In the genomic region with DNA sequence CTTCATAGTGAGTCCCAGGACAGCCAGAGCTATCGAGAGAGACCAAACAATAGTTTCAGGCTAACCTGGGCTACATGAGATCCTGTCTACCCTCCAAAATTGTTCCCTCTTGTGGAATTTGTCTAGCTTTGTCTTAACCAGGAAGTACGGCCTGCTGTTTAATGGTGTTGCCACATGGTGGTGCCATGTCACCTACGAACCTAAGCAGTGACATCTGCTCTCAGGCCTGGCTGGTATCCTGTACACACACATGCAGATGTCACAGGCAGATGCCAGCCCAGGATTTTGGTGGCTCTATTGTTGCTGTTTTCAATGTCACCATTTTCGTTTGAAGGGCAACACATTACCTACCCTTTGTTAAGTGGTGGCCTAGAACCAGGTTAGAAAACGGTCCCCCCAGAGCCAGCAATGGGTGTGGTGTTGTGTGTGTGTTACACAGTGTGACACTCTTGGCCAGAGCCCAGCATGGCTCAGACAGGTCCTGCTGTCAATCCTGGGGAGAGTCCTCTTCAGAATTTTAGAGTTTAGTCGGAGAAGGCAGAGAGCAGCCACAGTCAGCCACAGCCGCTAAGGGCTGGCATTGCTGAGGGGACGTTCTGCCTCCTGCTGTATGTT, we compare ENCODE assay signal across 9 mouse cellular contexts. TPM values are rescaled to one million over a fixed set of nuclear protein-coding genes. Genes with fewer than 3 reads are reported as not detected.
DNase-seq lines count a peak whose midpoint lies in the region; ATAC-seq and TF ChIP-seq lines count a peak whose summit lies in the region.
"Had no signal": no experiment of that assay in that cellular context is flagged by ENCODE, and none has a peak within 500 bp of the region (broad histone marks: within the 10 kb centered on the region; RNA-seq: fewer than 3 reads in every experiment).

No protein-coding gene starts in this region.

- H3K36me3 ChIP-seq in MEL (ENCODE audit: control insufficient read depth in 1 of 2, insufficient read depth in 2 of 2, low read length in 2 of 2), result no peaks in the 10 kb centered on the region
- peaks cover 31% of the 10 kb centered on the region for H3K36me3 ChIP-seq in liver, embryonic 11.5 days (ENCODE audit: control insufficient read depth, insufficient read depth, low read length)

- no peak overlapping the region for H3K4me3 ChIP-seq in layer of hippocampus, adult 2 months
- H3K4me3 ChIP-seq in MEL (ENCODE audit: control insufficient read depth in 1 of 2, insufficient read depth in 1 of 2, low read depth in 2 of 2, low read length in 2 of 2), result no peak overlapping the region
- no peak overlapping the region for H3K4me3 ChIP-seq in liver, embryonic 11.5 days (ENCODE audit: low read depth, low read length)

- WGBS in liver, embryonic 11.5 days, result 77% methylated on average over 8 of the region's 8 CpGs

- H3K4me2 ChIP-seq in liver, embryonic 11.5 days, result no peak overlapping the region

- no peak for TF ChIP-seq EP300 in MEL (IDR thresholded peaks at IDR 0.05; ENCODE audit: low read depth in 1 of 2, low read length in 2 of 2)

- H3K9me3 ChIP-seq in MEL (replicated peaks; ENCODE audit: insufficient read depth, low read length), result no peaks in the 10 kb centered on the region
- no peaks in the 10 kb centered on the region for H3K9me3 ChIP-seq in liver, embryonic 11.5 days (ENCODE audit: control insufficient read depth, low read length)

- TF ChIP-seq RAD21 in MEL (IDR thresholded peaks at IDR 0.05; ENCODE audit: low read depth, low read length), result peak; percentile 68

- H3K27me3 ChIP-seq in MEL (ENCODE audit: control insufficient read depth in 1 of 2, insufficient read depth in 2 of 2, low read length in 2 of 2), result no peaks in the 10 kb centered on the region
- no peaks in the 10 kb centered on the region for H3K27me3 ChIP-seq in liver, embryonic 11.5 days (replicated peaks; ENCODE audit: control insufficient read depth, insufficient read depth, low read length)

- H3K79me2 ChIP-seq in MEL (ENCODE audit: control insufficient read depth, insufficient read depth, low read length, poor library complexity), result no peaks in the 10 kb centered on the region

- H3K4me1 ChIP-seq in MEL (ENCODE audit: control insufficient read depth in 1 of 2, insufficient read depth in 2 of 2, low read length in 2 of 2), result no peaks in the 10 kb centered on the region
- H3K4me1 ChIP-seq in liver, embryonic 11.5 days (replicated peaks; ENCODE audit: control insufficient read depth, insufficient read depth, low read length), result no peaks in the 10 kb centered on the region

- no peak overlapping the region; the same call in 1 of the 2 replicates for H3K27ac ChIP-seq in layer of hippocampus, adult 2 months
- H3K27ac ChIP-seq in MEL (ENCODE audit: control insufficient read depth, low read depth, low read length), result no peak overlapping the region
- H3K27ac ChIP-seq in liver, embryonic 11.5 days (ENCODE audit: low read depth, low read length), result no peak overlapping the region
- H3K27ac ChIP-seq: macrophage had no signal

- no peak overlapping the region for H3K9ac ChIP-seq in MEL (ENCODE audit: control insufficient read depth, low read depth, low read length, poor library complexity, severe bottlenecking)
- H3K9ac ChIP-seq in liver, embryonic 11.5 days (ENCODE audit: low read depth, low read length), result no peak overlapping the region

- intact Hi-C loops in gastrocnemius, postnatal 36 days (cut with DNase I), result loop anchor here (5.0 kb wide), 1 partner anchor 37 kb away; a partner anchor contains a TSS

- DNase-seq in layer of hippocampus, adult 2 months (ENCODE audit: low spot score in 2 of 2), result peak in 1 of 2 experiments; percentile 48
- DNase-seq in layer of hippocampus, adult 8-10 months (ENCODE audit: low spot score in 2 of 2), result no peak
- DNase-seq in MEL (ENCODE audit: low read depth, low spot score), result peak; percentile 78
- DNase-seq in embryo, embryonic 9.5 days (ENCODE audit: extremely low spot score), result peak; percentile 38
- DNase-seq in liver, embryonic 11.5 days (ENCODE audit: low spot score), result no peak
- peak; percentile 77 for DNase-seq in retina, postnatal 1 day
- DNase-seq in gastrocnemius, postnatal 36 days, result no peak

- TF ChIP-seq POLR2A in MEL (IDR thresholded peaks at IDR 0.05; ENCODE audit: control insufficient read depth in 1 of 2, insufficient read depth in 1 of 2, low read depth in 1 of 2, low read length in 2 of 2, poor library complexity in 1 of 2), result no peak

- ATAC-seq in liver, embryonic 11.5 days (replicated peaks; ENCODE audit: low FRiP score), result peak; percentile 54; the same call in 1 of the 2 replicates
- no peak for ATAC-seq in monocyte, adult 5-6 weeks (replicated peaks; ENCODE audit: insufficient number of reproducible peaks, low FRiP score, low TSS enrichment, poor library complexity, severe bottlenecking)

- peak; percentile 77 for TF ChIP-seq CTCF in layer of hippocampus, adult 2 months (conservative IDR thresholded peaks at IDR 0.05)
- TF ChIP-seq CTCF in MEL (IDR thresholded peaks at IDR 0.05 in 2 of 3, conservative IDR thresholded peaks at IDR 0.05 in 1 of 3; ENCODE audit: control insufficient read depth in 1 of 3, insufficient read depth in 1 of 3, low read depth in 2 of 3, low read length in 3 of 3, poor library complexity in 1 of 3, severe bottlenecking in 1 of 3), result peak; percentile 36 to 76 (median 50); a peak in 5 of 6 replicates

TF ChIP-seq in MEL, 35 proteins besides CTCF, POLR2A, EP300 and RAD21:
- TF ChIP-seq NRF1 (IDR thresholded peaks at IDR 0.05; ENCODE audit: insufficient read depth, low read depth, low read length, poor library complexity, severe bottlenecking) (no peak), SIN3A (IDR thresholded peaks at IDR 0.05; ENCODE audit: low read length) (0 out of 2 replicates have a peak, but pooled peaks have one; percentile 20), CHD2 (IDR thresholded peaks at IDR 0.05; ENCODE audit: low read length) (no peak), ZKSCAN1 (IDR thresholded peaks at IDR 0.05; ENCODE audit: low read depth, low read length) (no peak), SMC3 (IDR thresholded peaks at IDR 0.05; ENCODE audit: low read depth, low read length) (peak; percentile 63), ZC3H11A (IDR thresholded peaks at IDR 0.05; ENCODE audit: low read depth, low read length) (0 out of 2 replicates have a peak, but pooled peaks have one; percentile 18), ETS1 (IDR thresholded peaks at IDR 0.05; ENCODE audit: low read depth, low read length) (no peak), ELF1 (IDR thresholded peaks at IDR 0.05; ENCODE audit: low read depth, low read length) (peak; percentile 77), NELFE (IDR thresholded peaks at IDR 0.05; ENCODE audit: low read depth, low read length) (no peak), MYC (IDR thresholded peaks at IDR 0.05; ENCODE audit: low read depth, low read length) (no peak), TCF12 (IDR thresholded peaks at IDR 0.05; ENCODE audit: low read depth, low read length) (no peak), ZNF384 (IDR thresholded peaks at IDR 0.05; ENCODE audit: low read depth, low read length) (no peak), KAT2A (conservative IDR thresholded peaks at IDR 0.05; ENCODE audit: low read depth, low read length) (no peak), E2F4 (IDR thresholded peaks at IDR 0.05; ENCODE audit: borderline replicate concordance, low read depth, low read length) (no peak)
TF ChIP-seq in MEL: peak in this region for 4.

RNA-seq across cellular contexts. Expression of a gene that starts 16.0 kb away (rescaled TPM):
- total RNA-seq in layer of hippocampus, adult 2 months (2021), result not detected
- not detected for total RNA-seq in layer of hippocampus, adult 8-10 months (2022)
- total RNA-seq in MEL (2012; rRNA removed), result not detected in 2 replicates
- not detected for polyA plus RNA-seq in MEL (2012; ENCODE audit: insufficient read depth in 1 of 2, insufficient read length in 2 of 2, low read depth in 1 of 2, low replicate concordance in 2 of 2, missing spikeins in 1 of 2)
- not detected in 2 replicates for polyA plus RNA-seq in liver, embryonic 11.5 days (2014; fragmentation: Nextera tagmentation; extraction: Ambion mirVana)
- total RNA-seq in monocyte, adult 5-6 weeks (2017), result not detected in 3 replicates
- total RNA-seq in gastrocnemius, postnatal 36 days (2021), result not detected
- polyA plus RNA-seq: macrophage had no signal

RNA-seq across cellular contexts. Expression of a gene that starts 16.5 kb away (rescaled TPM):
- total RNA-seq in layer of hippocampus, adult 2 months (2021), result 10 to 100 TPM; 25.2 to 25.6 TPM
- total RNA-seq in layer of hippocampus, adult 8-10 months (2022), result 10 to 100 TPM; 22.6 to 26.0 (median 25.6) TPM
- total RNA-seq in MEL (2012; rRNA removed), result 2.8 and 3.8 TPM in 2 replicates
- polyA plus RNA-seq in MEL (2012; ENCODE audit: insufficient read depth in 1 of 2, insufficient read length in 2 of 2, low read depth in 1 of 2, low replicate concordance in 2 of 2, missing spikeins in 1 of 2), result 1 to 10 TPM in 1 of 2 experiments, not detected in 1; 6.4 TPM
- polyA plus RNA-seq in liver, embryonic 11.5 days (2014; fragmentation: Nextera tagmentation; extraction: Ambion mirVana), result 16.5 and 18.3 TPM in 2 replicates
- 23.4 to 41.6 TPM (median 39.5 TPM) in 3 replicates for total RNA-seq in monocyte, adult 5-6 weeks (2017)
- total RNA-seq in gastrocnemius, postnatal 36 days (2021), result 1 to 10 TPM; 1.9 to 2.2 TPM

RNA-seq across cellular contexts. Expression of a gene that starts 19.2 kb away (rescaled TPM):
- 10 to 100 TPM; 45.3 to 45.4 TPM for total RNA-seq in layer of hippocampus, adult 2 months (2021)
- 10 to 100 TPM; 42.0 to 51.0 (median 44.1) TPM for total RNA-seq in layer of hippocampus, adult 8-10 months (2022)
- 3.2 and 3.4 TPM in 2 replicates for total RNA-seq in MEL (2012; rRNA removed)
- polyA plus RNA-seq in MEL (2012; ENCODE audit: insufficient read depth in 1 of 2, insufficient read length in 2 of 2, low read depth in 1 of 2, low replicate concordance in 2 of 2, missing spikeins in 1 of 2), result 1 to 10 TPM in 1 of 2 experiments, not detected in 1; 6.8 TPM
- polyA plus RNA-seq in liver, embryonic 11.5 days (2014; fragmentation: Nextera tagmentation; extraction: Ambion mirVana), result 4.0 and 4.2 TPM in 2 replicates
- total RNA-seq in monocyte, adult 5-6 weeks (2017), result 5.1 to 7.6 TPM (median 6.4 TPM) in 3 replicates
- 10 to 100 TPM; 10.7 to 11.1 TPM for total RNA-seq in gastrocnemius, postnatal 36 days (2021)

RNA-seq across cellular contexts. Expression of a gene that starts 36.2 kb away (rescaled TPM):
- total RNA-seq in layer of hippocampus, adult 2 months (2021), result not detected
- total RNA-seq in layer of hippocampus, adult 8-10 months (2022), result not detected
- not detected in 2 replicates for total RNA-seq in MEL (2012; rRNA removed)
- not detected for polyA plus RNA-seq in MEL (2012; ENCODE audit: insufficient read depth in 1 of 2, insufficient read length in 2 of 2, low read depth in 1 of 2, low replicate concordance in 2 of 2, missing spikeins in 1 of 2)
- not detected in 2 replicates for polyA plus RNA-seq in liver, embryonic 11.5 days (2014; fragmentation: Nextera tagmentation; extraction: Ambion mirVana)
- not detected in 3 replicates for total RNA-seq in monocyte, adult 5-6 weeks (2017)
- not detected for total RNA-seq in gastrocnemius, postnatal 36 days (2021)
- polyA plus RNA-seq: macrophage had no signal

Comparison
In these comparisons a context has a peak if more than half of its experiments do, and no peak if none do; other contexts are left out.
1. DNase-seq: peak in MEL (single experiment), embryo, embryonic 9.5 days (single experiment) and retina, postnatal 1 day (single experiment); none in layer of hippocampus, adult 8-10 months (0 of 2), liver, embryonic 11.5 days (single experiment) and gastrocnemius, postnatal 36 days (0 of 2).